Mouse (Mus musculus) kidney, adult 2 months (tissue): ENCODE measurements around the gene Fam114a1. TPM values are rescaled to one million over a fixed set of nuclear protein-coding genes. Genes with fewer than 3 reads are reported as not detected.

Source experiments
- DNase-seq: peaks from one replicate; pipeline ENCODE4 v3.0.0; 2021
- H3K27ac ChIP-seq: fragments of 200-500 bp; 2 replicates; pipeline ENCODE4 v1.5.1; 2012; ENCODE audit warnings: low read depth, low read length, control low read depth, inconsistent platforms; ENCODE audit not compliant: insufficient read depth
- H3K27me3 ChIP-seq: fragments of 200-500 bp; replicated peaks from 2 replicates; pipeline ENCODE4 v1.6.1; 2012; ENCODE audit warnings: mild to moderate bottlenecking, moderate library complexity, low read length, inconsistent platforms; ENCODE audit not compliant: control insufficient read depth, insufficient read depth
- H3K36me3 ChIP-seq: fragments of 200-500 bp; 2 replicates; pipeline ENCODE4 v1.6.1; 2012; ENCODE audit warnings: mild to moderate bottlenecking, moderate library complexity, low read length, inconsistent platforms; ENCODE audit not compliant: control insufficient read depth, insufficient read depth
- H3K4me1 ChIP-seq: fragments of 200-500 bp; 2 replicates; pipeline ENCODE4 v1.6.1; 2011; ENCODE audit warnings: low read length; ENCODE audit not compliant: control insufficient read depth, insufficient read depth
- H3K4me3 ChIP-seq: fragments of 200-500 bp; 2 replicates; pipeline ENCODE4 v1.5.1; 2011; ENCODE audit warnings: mild to moderate bottlenecking, low read depth, low read length, control low read depth; ENCODE audit not compliant: insufficient read depth
- CTCF ChIP-seq: fragments of 200-500 bp; conservative IDR thresholded peaks from 2 replicates; pipeline ENCODE4 v1.5.1; 2011; ENCODE audit warnings: low read depth, mild to moderate bottlenecking, control low read depth, low read length, moderate library complexity, mixed read lengths; ENCODE audit not compliant: insufficient read depth, insufficient read length
- POLR2A ChIP-seq: fragments of 200-500 bp; IDR thresholded peaks from one replicate; pipeline ENCODE4 v1.6.1; 2011; ENCODE audit warnings: low read depth, low read length, control low read depth
- WGBS: fragments of 180-500 bp; shearing (Covaris S2); methylation state at CpG from one replicate; pipeline ENCODE4 v1.1.7; 2018; 5-methylcytosine and 5-hydroxymethylcytosine counted together
- polyA plus RNA-seq: library from polyadenylated mRNA; depleted of rRNA; stranded (reverse); fragments of >200 nt; gene quantifications from 2 replicates; pipeline ENCODE4 v1.2.3, GENCODE M21; 2012

The Fam114a1 gene
- polyA plus RNA-seq, 1 experiment, result 7.7 TPM

DNA sequence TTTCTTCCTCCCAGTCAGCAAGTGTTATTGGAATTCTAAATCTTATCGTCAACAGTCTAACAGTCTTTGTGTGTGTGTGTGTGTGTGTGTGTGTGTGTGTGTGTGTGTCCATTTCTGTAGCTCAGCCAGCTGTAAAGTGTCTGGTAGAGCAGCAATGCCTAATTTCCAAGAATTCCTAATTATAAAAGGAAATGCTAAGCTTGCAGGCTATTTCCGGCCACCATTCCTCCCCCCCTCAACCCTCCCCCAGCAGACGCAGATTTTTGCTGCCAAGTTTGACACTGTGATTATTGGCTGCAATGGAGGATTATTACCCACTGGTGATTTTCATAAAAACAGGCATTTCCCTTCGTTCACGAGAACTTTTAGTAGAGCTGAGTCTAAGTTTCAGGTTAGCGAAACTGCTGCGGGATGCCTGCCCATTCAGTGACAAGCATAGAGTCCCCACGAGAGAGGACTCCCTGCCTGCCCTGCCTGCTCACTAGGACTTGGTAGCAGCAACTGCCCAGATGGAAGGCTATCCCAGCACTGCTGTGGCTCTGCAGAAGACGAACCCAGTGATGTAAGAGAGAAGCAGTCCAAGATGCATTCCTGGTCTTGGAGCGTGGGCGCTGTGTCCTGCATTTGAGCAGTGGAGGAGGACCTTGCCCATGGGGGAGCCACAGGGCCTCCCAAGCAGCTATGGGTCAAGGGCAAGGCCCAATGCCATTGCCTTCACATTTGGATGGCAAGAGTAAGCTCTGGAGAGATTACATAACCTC lies 69.1 kb downstream of the Fam114a1 start:
- peaks cover 6% of the 10 kb centered on the region; the same call in 1 of the 2 replicates for H3K4me1 ChIP-seq
- DNase-seq, result peak; percentile 62

DNA sequence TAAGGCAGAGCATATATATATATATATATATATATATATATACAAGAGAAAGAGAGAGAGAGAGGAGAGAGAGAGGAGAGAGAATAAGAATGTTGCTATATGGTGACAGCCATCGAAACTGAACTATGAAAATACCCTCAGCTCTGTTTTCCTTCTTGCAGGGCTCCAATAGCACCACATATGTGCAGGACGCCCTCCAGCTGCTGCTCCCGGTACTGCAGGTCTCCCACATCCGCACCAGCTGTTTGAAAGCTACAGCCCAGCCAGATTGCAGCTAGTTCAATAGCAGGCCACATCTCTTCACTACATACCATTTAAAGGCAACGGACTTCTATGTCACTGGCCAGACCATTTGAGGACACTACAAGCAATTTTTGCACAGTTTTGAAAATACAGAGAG lies 70.6 kb downstream of the Fam114a1 start:
- H3K4me3 ChIP-seq, result no peak overlapping the region
- no peaks in the 10 kb centered on the region for H3K27me3 ChIP-seq
- peaks cover 6% of the 10 kb centered on the region; the same call in 1 of the 2 replicates for H3K4me1 ChIP-seq
- 83% methylated on average over 5 of the region's 5 CpGs for WGBS
- TF ChIP-seq CTCF (peak; percentile 39; the same call in 1 of the 2 replicates), POLR2A (no peak)
- H3K27ac ChIP-seq, result no peak overlapping the region
- DNase-seq, result no peak
- H3K36me3 ChIP-seq, result no peaks in the 10 kb centered on the region

More for the DNA sequence above, 69.1 kb downstream of the Fam114a1 start:
- no peaks in the 10 kb centered on the region for H3K36me3 ChIP-seq
- WGBS, result 44% methylated on average over 11 of the region's 11 CpGs
- H3K4me3 ChIP-seq, result no peak overlapping the region
- H3K27ac ChIP-seq, result peak overlapping the region; percentile 32
- TF ChIP-seq POLR2A (no peak), CTCF (no peak)
- no peaks in the 10 kb centered on the region for H3K27me3 ChIP-seq

DNA sequence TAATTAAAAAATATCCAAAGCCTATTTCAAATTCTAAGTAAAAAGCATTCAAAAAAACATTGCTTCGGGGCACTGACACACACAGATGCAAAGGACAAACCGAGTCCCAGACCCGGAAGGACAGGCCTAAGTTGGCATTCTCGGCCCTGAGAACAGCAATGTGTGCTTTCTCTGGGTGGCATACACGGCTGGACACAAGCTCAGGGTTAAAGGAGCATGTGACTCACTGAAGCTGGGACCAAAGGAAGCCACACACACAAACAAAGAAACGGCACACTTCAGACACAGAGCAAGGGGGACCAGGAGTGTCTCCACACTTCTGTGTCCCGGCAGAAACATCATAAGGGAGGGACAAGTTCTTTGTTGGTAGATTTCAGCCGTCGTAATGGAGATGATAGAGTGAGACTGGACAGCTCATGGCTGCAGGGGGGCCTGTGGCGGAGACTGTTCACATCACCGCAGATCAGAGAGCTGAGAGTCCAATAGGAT lies 73.6 kb downstream of the Fam114a1 start:
- peaks cover 8% of the 10 kb centered on the region; the same call in 1 of the 2 replicates for H3K4me1 ChIP-seq
- no peak for TF ChIP-seq POLR2A
- TF ChIP-seq CTCF, result no peak
- WGBS, result 67% methylated on average over 11 of the region's 11 CpGs
- DNase-seq, result no peak
- no peaks in the 10 kb centered on the region for H3K27me3 ChIP-seq
- no peak overlapping the region for H3K4me3 ChIP-seq
- H3K36me3 ChIP-seq, result no peaks in the 10 kb centered on the region
- no peak overlapping the region for H3K27ac ChIP-seq

DNA sequence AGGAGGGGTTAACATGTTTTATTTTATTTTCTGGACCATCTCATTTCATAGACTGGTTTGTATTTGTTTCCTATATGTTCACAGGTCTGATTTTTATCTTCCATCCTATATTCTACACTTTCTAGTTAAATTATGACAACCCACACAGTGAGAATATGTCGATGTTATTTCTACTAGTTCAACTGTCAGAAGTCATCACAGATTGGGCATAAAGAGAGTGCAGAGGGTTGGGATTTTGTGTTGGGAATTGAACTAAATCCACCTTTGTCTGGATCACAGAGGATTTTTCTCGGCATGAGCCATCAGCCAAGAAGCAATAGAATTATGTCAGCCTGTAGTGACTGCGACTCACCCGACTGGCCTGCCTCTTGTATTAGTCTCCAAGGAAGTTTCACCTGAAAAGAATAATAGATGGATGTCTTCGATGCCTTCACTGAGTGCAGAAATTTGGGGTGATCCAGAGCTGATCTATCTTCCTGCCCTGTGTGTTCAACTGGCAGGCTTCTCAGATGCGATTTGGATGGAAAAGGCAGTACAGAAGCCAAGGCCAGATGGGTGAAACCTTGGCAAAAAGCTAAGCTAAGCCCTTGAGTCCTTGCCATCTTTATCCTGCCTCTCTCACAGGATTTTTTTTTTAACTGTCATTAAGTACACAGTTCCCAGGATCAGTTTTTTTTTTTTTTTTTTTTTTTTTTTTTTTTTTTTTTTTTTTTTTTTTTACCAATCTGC lies 75.9 kb downstream of the Fam114a1 start:
- H3K4me3 ChIP-seq, result no peak overlapping the region
- WGBS, result 94% methylated on average over 6 of the region's 6 CpGs
- no peak for DNase-seq
- H3K27ac ChIP-seq, result no peak overlapping the region
- 0 out of 2 replicates have a peak, but pooled peaks cover 2% of the 10 kb centered on the region for H3K4me1 ChIP-seq
- TF ChIP-seq POLR2A, result no peak
- no peak for TF ChIP-seq CTCF
- no peaks in the 10 kb centered on the region for H3K27me3 ChIP-seq
- no peaks in the 10 kb centered on the region for H3K36me3 ChIP-seq

- Histone ChIP-seq H3K36me3 (no peaks in the 10 kb centered on the region), H3K27ac (no peak overlapping the region), H3K4me3 (no peak overlapping the region), H3K4me1 (0 out of 2 replicates have a peak, but pooled peaks cover 2% of the 10 kb centered on the region), H3K27me3 (no peaks in the 10 kb centered on the region)
- DNase-seq, result no peak
- WGBS, result 61% methylated on average over 12 of the region's 12 CpGs
- TF ChIP-seq POLR2A (no peak), CTCF (no peak)
These were observed 76.8 kb downstream of the Fam114a1 start for GRCm38 (mm10) chr5:65046442-65047284.

DNA sequence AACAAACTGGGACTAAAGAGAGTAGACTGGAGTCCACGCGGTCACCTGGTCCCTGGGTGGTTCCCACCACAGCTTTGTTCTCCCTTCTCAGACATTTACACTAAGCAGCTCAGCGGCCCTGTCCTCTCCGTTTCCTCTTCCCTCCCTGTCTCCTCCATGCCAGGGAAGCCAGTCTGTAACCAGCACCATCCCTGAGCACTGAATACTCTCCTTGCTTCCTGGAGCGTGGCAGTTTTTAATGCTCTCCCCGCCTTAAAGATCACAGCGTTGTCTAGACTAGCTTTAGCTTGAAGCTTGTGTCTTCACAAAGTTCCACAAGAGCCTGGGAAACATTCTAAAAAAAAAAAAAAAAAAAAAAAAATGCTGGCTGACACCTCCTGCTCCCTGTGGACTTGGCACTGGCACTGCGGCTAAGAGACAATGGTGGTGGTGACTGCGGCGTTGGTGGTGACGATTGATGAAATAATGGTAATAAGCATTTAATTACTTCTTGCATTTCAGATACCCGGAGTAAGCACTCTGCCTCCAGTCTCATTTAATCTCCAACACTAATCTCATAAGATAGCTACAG lies 77.5 kb downstream of the Fam114a1 start:
- Histone ChIP-seq H3K36me3 (no peaks in the 10 kb centered on the region), H3K4me3 (no peak overlapping the region), H3K4me1 (0 out of 2 replicates have a peak, but pooled peaks cover 2% of the 10 kb centered on the region), H3K27ac (no peak overlapping the region), H3K27me3 (no peaks in the 10 kb centered on the region)
- 53% methylated on average over 12 of the region's 12 CpGs for WGBS
- TF ChIP-seq POLR2A (no peak), CTCF (no peak)
- no peak for DNase-seq
